Mouse (Mus musculus) right cerebral cortex, postnatal 14 days (tissue): Measurements from ENCODE around the gene Bglap2.
"Not testable (repeated sequence)": the region's sequence is repeated elsewhere in the genome, so short reads cannot be mapped to it uniquely, and the experiment has no call there.

Experiments
- DNase-seq: peaks from one replicate; pipeline ENCODE4 v3.0.0; 2022

Bglap2 gene

GRCm38 (mm10) chr3:88378599-88378998, at the start of gene Bglap2:
Gene Bglap2 (minus strand): TSS chr3:88378699.
- not testable (repeated sequence) for DNase-seq

GRCm38 (mm10) chr3:88427342-88427905, 48.9 kb upstream of the Bglap2 start:
- no peak for DNase-seq

- DNase-seq = no peak
Measured at GRCm38 (mm10) chr3:88425708-88426420, 47.4 kb upstream of the Bglap2 start.

- DNase-seq = no peak
Measured at GRCm38 (mm10) chr3:88425330-88425689, 46.8 kb upstream of the Bglap2 start.

GRCm38 (mm10) chr3:88424605-88425329, 46.3 kb upstream of the Bglap2 start, which contains the start of gene Slc25a44:
Gene Slc25a44 (minus strand): TSS chr3:88425139.
- peak; percentile 81 for DNase-seq

- no peak for DNase-seq
Measured at GRCm38 (mm10) chr3:88422020-88422720, 43.7 kb upstream of the Bglap2 start.

- no peak for DNase-seq
Measured at GRCm38 (mm10) chr3:88420771-88421170, 42.3 kb upstream of the Bglap2 start.

GRCm38 (mm10) chr3:88418016-88418415, 39.5 kb upstream of the Bglap2 start:
- no peak for DNase-seq

GRCm38 (mm10) chr3:88415668-88416067, 37.2 kb upstream of the Bglap2 start:
- DNase-seq = no peak

GRCm38 (mm10) chr3:88412636-88413035, 34.1 kb upstream of the Bglap2 start:
- DNase-seq = no peak

- DNase-seq = no peak
Measured at GRCm38 (mm10) chr3:88411681-88412080, 33.2 kb upstream of the Bglap2 start.

GRCm38 (mm10) chr3:88410645-88411031, 32.1 kb upstream of the Bglap2 start:
- no peak for DNase-seq

GRCm38 (mm10) chr3:88409741-88410644, 31.5 kb upstream of the Bglap2 start, which contains the start of gene Pmf1:
Gene Pmf1 (minus strand): TSS chr3:88410331.
- DNase-seq = peak; percentile 88

- DNase-seq = no peak
Measured at GRCm38 (mm10) chr3:88408953-88409352, 30.5 kb upstream of the Bglap2 start.

- no peak for DNase-seq
Measured at GRCm38 (mm10) chr3:88407529-88407928, 29.0 kb upstream of the Bglap2 start.

GRCm38 (mm10) chr3:88407090-88407489, 28.6 kb upstream of the Bglap2 start:
- DNase-seq = peak; percentile 48

GRCm38 (mm10) chr3:88403522-88404230, 25.2 kb upstream of the Bglap2 start:
- DNase-seq = no peak

- no peak for DNase-seq
Measured at GRCm38 (mm10) chr3:88398666-88399065, 20.2 kb upstream of the Bglap2 start.

GRCm38 (mm10) chr3:88395742-88396141, 17.2 kb upstream of the Bglap2 start:
- DNase-seq = no peak

GRCm38 (mm10) chr3:88395288-88395687, 16.8 kb upstream of the Bglap2 start:
- no peak for DNase-seq

GRCm38 (mm10) chr3:88393776-88394375, 15.4 kb upstream of the Bglap2 start:
- DNase-seq = no peak
